Mouse (Mus musculus) liver, embryonic 12.5 days (tissue): Measurements from ENCODE around the gene Acat2. TPM values are rescaled to one million over a fixed set of nuclear protein-coding genes. Genes with fewer than 3 reads are reported as not detected.
A peak's percentile ranks its signal among the peaks of the same experiment; 100 is the strongest.
"Not testable (repeated sequence)": the region's sequence is repeated elsewhere in the genome, so short reads cannot be mapped to it uniquely, and the experiment has no call there.

ENCODE experiments used
- ATAC-seq: fragments of 200-750 bp; cut with Nextera tagmentation; 2 replicates; pipeline ENCODE4 v1.8.0; 2017; ENCODE audit warnings: moderate number of reproducible peaks, mild to moderate bottlenecking, moderate library complexity
- H3K27ac ChIP-seq: fragments of 300-500 bp; sonication (generic); 2 replicates; pipeline ENCODE4 v1.5.1; 2016; ENCODE audit warnings: mild to moderate bottlenecking
- H3K27me3 ChIP-seq: fragments of 300-500 bp; sonication (generic); replicated peaks from 2 replicates; pipeline ENCODE4 v1.6.1; 2016; ENCODE audit warnings: mild to moderate bottlenecking, moderate library complexity
- H3K36me3 ChIP-seq: fragments of 300-500 bp; sonication (generic); 2 replicates; pipeline ENCODE4 v1.6.1; 2016; ENCODE audit warnings: mild to moderate bottlenecking, moderate library complexity
- H3K4me1 ChIP-seq: fragments of 300-500 bp; sonication (generic); 2 replicates; pipeline ENCODE4 v1.6.1; 2016
- H3K4me2 ChIP-seq: fragments of 300-500 bp; sonication (generic); 2 replicates; pipeline ENCODE4 v1.6.1; 2016; ENCODE audit warnings: mild to moderate bottlenecking, moderate library complexity
- H3K4me3 ChIP-seq: fragments of 300-500 bp; sonication (generic); 2 replicates; pipeline ENCODE4 v1.5.1; 2016; ENCODE audit warnings: mild to moderate bottlenecking, moderate library complexity
- H3K9ac ChIP-seq: fragments of 300-500 bp; sonication (generic); 2 replicates; pipeline ENCODE4 v1.6.1; 2016; ENCODE audit warnings: mild to moderate bottlenecking, moderate library complexity
- H3K9me3 ChIP-seq: fragments of 300-500 bp; sonication (generic); replicated peaks from 2 replicates; pipeline ENCODE4 v1.6.1; 2016; ENCODE audit warnings: mild to moderate bottlenecking, moderate library complexity
- WGBS: fragments of 180-500 bp; shearing (Covaris S2); methylation state at CpG from one replicate; pipeline ENCODE4 v1.1.7; 2016; ENCODE audit not compliant: insufficient replicate concordance; 5-methylcytosine and 5-hydroxymethylcytosine counted together
- polyA plus RNA-seq: library from polyadenylated mRNA; unstranded; fragments of >200 nt; fragmentation: Nextera tagmentation; extraction: Ambion mirVana; gene quantifications from 2 replicates; pipeline ENCODE4 v1.2.1, GENCODE M21; 2016

Gene Acat2
- polyA plus RNA-seq, 1 experiment from 2014 or later, result 99.2 TPM

- H3K27ac ChIP-seq, result peak overlapping the region; percentile 99
- peak overlapping the region; percentile 100 for H3K9ac ChIP-seq
- WGBS, result under 1% methylated on average over 51 of the region's 51 CpGs
- H3K27me3 ChIP-seq, result 0 out of 2 replicates have a peak, but pooled peaks cover 2% of the 10 kb centered on the region
- peak overlapping the region; percentile 99 for H3K4me3 ChIP-seq
- no peaks in the 10 kb centered on the region for H3K9me3 ChIP-seq
- peaks cover 37% of the 10 kb centered on the region for H3K4me1 ChIP-seq
- peaks cover 16% of the 10 kb centered on the region for H3K36me3 ChIP-seq
- peak; percentile 85 for ATAC-seq
- H3K4me2 ChIP-seq, result peak overlapping the region; percentile 80
Observed at GRCm38 (mm10) chr17:12992470-12992991, 32.0 kb upstream of the Acat2 start.

GRCm38 (mm10) chr17:12991635-12992358 lies 31.2 kb upstream of the Acat2 start:
- H3K27me3 ChIP-seq, result no peaks in the 10 kb centered on the region
- peaks cover 21% of the 10 kb centered on the region for H3K36me3 ChIP-seq
- H3K4me3 ChIP-seq, result peak overlapping the region; percentile 99
- 3% methylated on average over 73 of the region's 84 CpGs for WGBS
- peak overlapping the region; percentile 100 for H3K9ac ChIP-seq
- peak overlapping the region; percentile 80 for H3K4me2 ChIP-seq
- H3K9me3 ChIP-seq, result no peaks in the 10 kb centered on the region
- peaks cover 39% of the 10 kb centered on the region for H3K4me1 ChIP-seq
- ATAC-seq, result peak; percentile 92
- peak overlapping the region; percentile 99 for H3K27ac ChIP-seq

GRCm38 (mm10) chr17:12991194-12991634 lies 30.7 kb upstream of the Acat2 start:
- 1% methylated on average over 12 of the region's 12 CpGs for WGBS
- peaks cover 26% of the 10 kb centered on the region for H3K36me3 ChIP-seq
- peak overlapping the region; percentile 80 for H3K4me2 ChIP-seq
- peak overlapping the region; percentile 99 for H3K27ac ChIP-seq
- peak overlapping the region; percentile 99 for H3K4me3 ChIP-seq
- H3K27me3 ChIP-seq, result no peaks in the 10 kb centered on the region
- H3K9ac ChIP-seq, result peak overlapping the region; percentile 100
- ATAC-seq, result no peak
- no peaks in the 10 kb centered on the region for H3K9me3 ChIP-seq
- H3K4me1 ChIP-seq, result peaks cover 42% of the 10 kb centered on the region

- peaks cover 31% of the 10 kb centered on the region for H3K36me3 ChIP-seq
- peaks cover 44% of the 10 kb centered on the region for H3K4me1 ChIP-seq
- H3K27ac ChIP-seq, result peak overlapping the region; percentile 99
- WGBS, result 30% methylated on average over 8 of the region's 8 CpGs
- H3K9me3 ChIP-seq, result no peaks in the 10 kb centered on the region
- H3K27me3 ChIP-seq, result no peaks in the 10 kb centered on the region
- ATAC-seq, result no peak
- H3K4me2 ChIP-seq, result peak overlapping the region; percentile 80
- H3K4me3 ChIP-seq, result peak overlapping the region; percentile 99
- peak overlapping the region; percentile 100 for H3K9ac ChIP-seq
Observed at GRCm38 (mm10) chr17:12990567-12991145, 30.1 kb upstream of the Acat2 start.

- not testable (repeated sequence) for H3K27ac ChIP-seq, H3K4me3 ChIP-seq, H3K27me3 ChIP-seq, H3K9ac ChIP-seq, H3K4me2 ChIP-seq, H3K9me3 ChIP-seq, ATAC-seq
- H3K36me3 ChIP-seq, result peaks cover 57% of the 10 kb centered on the region
- WGBS, result 80% methylated on average over 8 of the region's 8 CpGs
- peaks cover 36% of the 10 kb centered on the region for H3K4me1 ChIP-seq
Observed at GRCm38 (mm10) chr17:12988096-12988495, 27.5 kb upstream of the Acat2 start.

GRCm38 (mm10) chr17:12983988-12984387 lies 23.4 kb upstream of the Acat2 start:
- no peak for ATAC-seq
- no peaks in the 10 kb centered on the region for H3K9me3 ChIP-seq

GRCm38 (mm10) chr17:12978546-12978945 lies 18.0 kb upstream of the Acat2 start:
- no peak overlapping the region for H3K4me3 ChIP-seq
- H3K9ac ChIP-seq, result no peak overlapping the region
- no peak for ATAC-seq
- no peaks in the 10 kb centered on the region for H3K4me1 ChIP-seq
- no peak overlapping the region for H3K27ac ChIP-seq
- H3K36me3 ChIP-seq, result peaks cover 86% of the 10 kb centered on the region
- WGBS, result 97% methylated on average over 1 of the region's 1 CpGs
- no peaks in the 10 kb centered on the region for H3K27me3 ChIP-seq
- H3K9me3 ChIP-seq, result no peaks in the 10 kb centered on the region
- H3K4me2 ChIP-seq, result no peak overlapping the region

More at GRCm38 (mm10) chr17:12983988-12984387, 23.4 kb upstream of the Acat2 start:
- no peaks in the 10 kb centered on the region for H3K27me3 ChIP-seq
- H3K4me1 ChIP-seq, result peaks cover 21% of the 10 kb centered on the region
- H3K4me2 ChIP-seq, result no peak overlapping the region
- H3K9ac ChIP-seq, result no peak overlapping the region
- H3K27ac ChIP-seq, result no peak overlapping the region
- peaks cover 92% of the 10 kb centered on the region for H3K36me3 ChIP-seq
- WGBS, result 43% methylated on average over 2 of the region's 2 CpGs
- H3K4me3 ChIP-seq, result no peak overlapping the region

GRCm38 (mm10) chr17:12973851-12974250 lies 13.3 kb upstream of the Acat2 start:
- H3K9me3 ChIP-seq, result no peaks in the 10 kb centered on the region
- no peak for ATAC-seq
- H3K36me3 ChIP-seq, result peaks cover 80% of the 10 kb centered on the region
- no peak overlapping the region for H3K4me3 ChIP-seq
- no peaks in the 10 kb centered on the region for H3K4me1 ChIP-seq
- H3K9ac ChIP-seq, result no peak overlapping the region
- H3K27me3 ChIP-seq, result no peaks in the 10 kb centered on the region
- WGBS, result 80% methylated on average over 2 of the region's 2 CpGs
- H3K27ac ChIP-seq, result no peak overlapping the region
- H3K4me2 ChIP-seq, result no peak overlapping the region

GRCm38 (mm10) chr17:12967173-12967572 lies 6.6 kb upstream of the Acat2 start:
- Histone ChIP-seq H3K36me3 (peaks cover 57% of the 10 kb centered on the region), H3K27ac (no peak overlapping the region), H3K4me3 (no peak overlapping the region), H3K9ac (no peak overlapping the region), H3K9me3 (no peaks in the 10 kb centered on the region), H3K4me2 (no peak overlapping the region), H3K27me3 (no peaks in the 10 kb centered on the region), H3K4me1 (0 out of 2 replicates have a peak, but pooled peaks cover under 1% of the 10 kb centered on the region)
- ATAC-seq, result no peak
- WGBS, result 98% methylated on average over 2 of the region's 2 CpGs

GRCm38 (mm10) chr17:12963476-12963875 lies 2.9 kb upstream of the Acat2 start:
- WGBS, result 65% methylated on average over 3 of the region's 3 CpGs
- H3K36me3 ChIP-seq, result peaks cover 30% of the 10 kb centered on the region

GRCm38 (mm10) chr17:12959377-12959776 lies 1.2 kb downstream of the Acat2 start:
- 0 out of 2 replicates have a peak overlapping the region, but pooled peaks have one; percentile 31 for H3K9ac ChIP-seq
- 51% methylated on average over 2 of the region's 2 CpGs for WGBS
- not testable (repeated sequence) for H3K27me3 ChIP-seq, H3K9me3 ChIP-seq, H3K27ac ChIP-seq, ATAC-seq
- peak overlapping the region; percentile 56 for H3K4me2 ChIP-seq
- H3K4me3 ChIP-seq, result peak overlapping the region; percentile 26; the same call in 1 of the 2 replicates
- H3K36me3 ChIP-seq, result peaks cover 25% of the 10 kb centered on the region
- peaks cover 21% of the 10 kb centered on the region for H3K4me1 ChIP-seq

More at GRCm38 (mm10) chr17:12963476-12963875, 2.9 kb upstream of the Acat2 start:
- no peak overlapping the region for H3K4me2 ChIP-seq
- no peaks in the 10 kb centered on the region for H3K9me3 ChIP-seq
- H3K4me3 ChIP-seq, result no peak overlapping the region
- no peak for ATAC-seq
- no peak overlapping the region for H3K27ac ChIP-seq
- H3K27me3 ChIP-seq, result no peaks in the 10 kb centered on the region
- H3K4me1 ChIP-seq, result peaks cover 21% of the 10 kb centered on the region
- H3K9ac ChIP-seq, result no peak overlapping the region

- ATAC-seq, result no peak
- H3K9ac ChIP-seq, result no peak overlapping the region
- no peaks in the 10 kb centered on the region for H3K27me3 ChIP-seq
- 87% methylated on average over 8 of the region's 8 CpGs for WGBS
- H3K4me1 ChIP-seq, result peaks cover 15% of the 10 kb centered on the region
- H3K27ac ChIP-seq, result no peak overlapping the region
- H3K9me3 ChIP-seq, result no peaks in the 10 kb centered on the region
- no peak overlapping the region for H3K4me3 ChIP-seq
- peaks cover 45% of the 10 kb centered on the region for H3K36me3 ChIP-seq
- no peak overlapping the region for H3K4me2 ChIP-seq
Observed at GRCm38 (mm10) chr17:12956664-12957063, 3.9 kb downstream of the Acat2 start.
